Mouse (Mus musculus) stomach, postnatal 0 days (tissue): Measurements from ENCODE around the gene Col4a3.

ENCODE experiments used
- CTCF ChIP-seq: IDR thresholded peaks from 2 replicates; pipeline ENCODE4 v1.5.1; 2016; ENCODE audit warnings: antibody characterized with exemption, low read depth, mild to moderate bottlenecking, moderate library complexity
- EP300 ChIP-seq: optimal IDR thresholded peaks from 2 replicates; pipeline ENCODE3; 2016; ENCODE audit warnings: antibody characterized with exemption

DNA sequence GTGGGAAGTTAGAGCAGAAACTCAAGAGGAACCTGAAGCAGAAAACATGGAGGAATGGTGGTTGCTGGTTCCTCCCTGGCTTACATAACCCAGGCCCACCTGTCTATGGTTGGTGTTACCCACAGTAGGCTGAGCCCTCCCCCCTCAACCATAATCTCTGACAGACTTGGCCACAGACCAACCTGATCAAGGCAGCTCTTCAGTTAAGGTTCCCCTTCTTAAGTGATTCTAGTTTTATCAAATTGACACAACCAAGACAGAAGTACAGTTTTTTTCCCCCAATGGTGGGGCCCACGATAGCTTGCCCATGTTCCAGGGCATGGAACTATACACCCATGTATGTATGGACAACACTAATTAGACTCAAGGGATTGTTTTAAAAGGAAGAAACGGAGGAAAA is 100.1 kb downstream of the Col4a3 start:
- TF ChIP-seq EP300, result no peak
- no peak for TF ChIP-seq CTCF
